Mouse (Mus musculus) bone marrow macrophage, adult 2 months (primary cell): ENCODE data around the gene Gstt1. TPM values are rescaled to one million over a fixed set of nuclear protein-coding genes. Genes with fewer than 3 reads are reported as not detected.

Experiments used
- H3K27ac ChIP-seq: 2 replicates; pipeline ENCODE4 v1.5.1; 2012; ENCODE audit warnings: low read depth, low read length; ENCODE audit not compliant: insufficient read depth
- H3K4me1 ChIP-seq: 2 replicates; pipeline ENCODE4 v1.6.1; 2012; ENCODE audit warnings: low read length; ENCODE audit not compliant: control insufficient read depth, insufficient read depth
- H3K4me3 ChIP-seq: 2 replicates; pipeline ENCODE4 v1.5.1; 2012; ENCODE audit warnings: mild to moderate bottlenecking, low read length, moderate library complexity; ENCODE audit not compliant: insufficient read depth
- CTCF ChIP-seq: IDR thresholded peaks from 2 replicates; pipeline ENCODE4 v1.5.1; 2012; ENCODE audit warnings: low read depth, mild to moderate bottlenecking, low read length, moderate library complexity
- POLR2A ChIP-seq: IDR thresholded peaks from 2 replicates; pipeline ENCODE4 v1.6.1; 2012; ENCODE audit warnings: mild to moderate bottlenecking, low read depth, low read length, borderline replicate concordance
- polyA plus RNA-seq: library from polyadenylated mRNA; stranded (reverse); fragments of >200 nt; gene quantifications from 2 replicates; pipeline ENCODE4 v1.2.4, GENCODE M21; 2012; ENCODE audit not compliant: missing spikeins, insufficient read depth, insufficient read length

Gene Gstt1
- polyA plus RNA-seq, 1 experiment: 4.1 TPM

DNA sequence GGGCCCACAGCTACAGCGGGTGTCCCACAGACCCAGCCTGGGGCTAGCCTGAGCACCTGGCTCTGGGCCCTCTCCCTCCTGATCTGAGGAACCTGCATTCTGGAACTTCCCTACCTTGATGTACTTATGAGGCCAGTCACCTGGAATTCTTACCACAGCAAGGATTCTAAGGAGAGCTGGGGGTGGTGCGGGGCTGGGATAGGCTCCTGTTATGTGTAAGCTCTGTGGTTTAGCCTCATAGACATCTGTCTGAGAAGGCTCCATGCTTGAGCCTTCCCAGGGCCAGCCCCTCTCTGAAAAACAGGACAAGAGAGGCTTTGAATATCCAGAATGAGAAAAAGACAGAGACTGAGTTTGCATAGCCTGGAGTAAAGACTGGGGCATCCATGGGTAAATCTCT lies 24.1 kb upstream of the Gstt1 start, which contains the start of gene Gstt4:
Gene Gstt4 (minus strand): TSS at position 101 of the 400 bp plus-strand sequence.
- Histone ChIP-seq H3K27ac (no peak within 1 kb of the TSS), H3K4me1 (peaks cover 6% of the 10 kb centered on the region), H3K4me3 (no peak within 1 kb of the TSS)
- TF ChIP-seq CTCF (no peak), POLR2A (no peak)

- H3K4me3 ChIP-seq: no peak overlapping the region
These were observed 21.5 kb upstream of the Gstt1 start for GRCm38 (mm10) chr10:75819882-75820281.

DNA sequence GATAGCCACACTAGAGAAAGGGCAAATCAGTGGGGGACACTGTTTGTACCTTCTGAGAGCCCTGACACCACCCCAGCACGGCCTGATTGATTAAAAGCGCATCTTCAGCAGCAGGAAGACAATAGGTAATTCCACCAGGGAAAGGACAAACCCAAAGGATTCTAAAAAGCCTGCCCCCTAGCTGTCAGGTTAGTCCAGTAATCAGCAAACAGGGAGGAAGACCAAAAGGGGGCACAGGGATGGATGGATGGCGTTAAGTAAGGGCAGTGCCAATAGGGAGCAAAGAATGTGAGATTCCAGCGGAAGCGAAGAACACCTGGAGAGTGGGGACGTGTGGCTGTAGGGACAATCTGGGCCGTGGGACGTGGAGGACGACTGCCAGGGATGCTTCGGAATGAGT lies 20.3 kb upstream of the Gstt1 start:
- no peaks in the 10 kb centered on the region for H3K4me1 ChIP-seq
- no peak overlapping the region for H3K27ac ChIP-seq
- no peak for TF ChIP-seq CTCF
- no peak for TF ChIP-seq POLR2A
- H3K4me3 ChIP-seq: no peak overlapping the region

More at GRCm38 (mm10) chr10:75819882-75820281, 21.5 kb upstream of the Gstt1 start:
- Histone ChIP-seq H3K4me1 (no peaks in the 10 kb centered on the region), H3K27ac (no peak overlapping the region)
- TF ChIP-seq CTCF: no peak
- no peak for TF ChIP-seq POLR2A

GRCm38 (mm10) chr10:75804217-75804616 lies 5.8 kb upstream of the Gstt1 start:
- no peak for TF ChIP-seq CTCF
- TF ChIP-seq POLR2A: no peak
- no peak overlapping the region for H3K27ac ChIP-seq
- no peaks in the 10 kb centered on the region for H3K4me1 ChIP-seq
- no peak overlapping the region for H3K4me3 ChIP-seq

GRCm38 (mm10) chr10:75797619-75798175 lies 687 bp downstream of the Gstt1 start:
- Histone ChIP-seq H3K4me3 (peak overlapping the region; percentile 69), H3K27ac (no peak overlapping the region), H3K4me1 (peaks cover 15% of the 10 kb centered on the region)
- no peak for TF ChIP-seq CTCF
- no peak for TF ChIP-seq POLR2A

DNA sequence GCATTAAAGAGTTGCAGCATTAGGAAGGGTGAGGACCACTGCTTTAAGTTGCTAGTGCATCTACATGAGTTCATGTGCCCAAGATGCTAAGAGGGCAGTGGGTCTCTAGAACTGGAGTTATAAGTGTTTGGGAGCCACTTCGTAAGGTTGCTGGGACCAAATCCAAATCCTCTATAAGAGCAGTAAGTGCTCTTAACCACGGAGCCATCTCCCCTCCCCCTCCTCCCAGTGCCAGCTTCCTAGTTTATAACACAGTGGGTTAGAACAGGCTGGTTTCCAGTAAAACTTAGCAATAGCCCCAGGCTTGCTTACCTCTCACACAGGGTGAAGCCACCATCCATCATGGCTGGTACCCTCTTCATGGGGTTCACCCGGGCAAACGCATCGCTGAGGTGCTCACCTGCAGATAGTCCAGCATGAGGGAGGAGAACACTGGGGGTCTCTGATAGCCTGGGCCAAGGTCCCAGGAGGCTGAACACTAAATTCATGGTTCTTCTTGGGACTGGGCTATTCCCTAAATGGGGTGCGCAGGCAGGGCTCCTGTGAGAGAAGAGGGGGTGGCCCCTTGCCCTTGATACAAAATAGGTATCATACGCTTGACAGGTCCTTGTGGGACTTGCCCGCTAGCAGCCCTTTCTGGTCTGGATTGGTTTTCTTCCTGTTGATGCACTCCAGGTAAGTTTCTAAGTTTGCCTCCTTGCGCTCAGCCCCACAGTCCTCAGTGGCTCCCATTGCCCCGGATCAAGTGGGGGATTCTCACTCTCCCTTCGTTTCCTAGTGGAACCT lies 1.5 kb downstream of the Gstt1 start:
- Histone ChIP-seq H3K4me1 (peaks cover 15% of the 10 kb centered on the region), H3K4me3 (0 out of 2 replicates have a peak overlapping the region, but pooled peaks have one; percentile 69), H3K27ac (no peak overlapping the region)
- TF ChIP-seq POLR2A (no peak), CTCF (no peak)

DNA sequence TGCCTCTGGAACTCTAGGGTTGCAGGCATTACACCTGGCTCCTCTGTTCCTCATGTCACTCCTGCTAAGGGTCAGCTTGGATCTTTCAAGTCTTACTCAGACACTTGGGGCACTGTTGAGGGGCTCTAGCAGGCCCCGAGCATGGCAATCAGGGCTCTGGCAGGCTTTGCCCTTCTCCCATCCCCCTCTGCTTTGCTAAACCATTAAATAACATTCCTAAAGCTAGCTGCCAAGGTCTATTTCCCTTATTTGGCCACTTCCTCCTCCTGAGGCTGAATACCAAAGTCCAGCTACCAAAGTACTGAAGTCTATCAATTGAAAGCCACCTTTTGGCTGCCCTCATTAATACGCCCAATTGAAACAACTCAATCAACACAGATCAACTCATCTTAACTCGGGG lies 3.5 kb downstream of the Gstt1 start:
- Histone ChIP-seq H3K4me1 (peaks cover 15% of the 10 kb centered on the region), H3K27ac (no peak overlapping the region), H3K4me3 (no peak overlapping the region)
- TF ChIP-seq POLR2A (no peak), CTCF (no peak)

- no peak for TF ChIP-seq CTCF
- no peak overlapping the region for H3K4me3 ChIP-seq
- no peak overlapping the region for H3K27ac ChIP-seq
- H3K4me1 ChIP-seq: peaks cover 10% of the 10 kb centered on the region
These were observed 7.6 kb downstream of the Gstt1 start for GRCm38 (mm10) chr10:75790773-75791172.

- H3K27ac ChIP-seq: no peak overlapping the region
- no peak for TF ChIP-seq CTCF
- no peak for TF ChIP-seq POLR2A
These were observed 8.5 kb downstream of the Gstt1 start for GRCm38 (mm10) chr10:75789841-75790240.

GRCm38 (mm10) chr10:75789081-75789735 lies 9.2 kb downstream of the Gstt1 start:
- Histone ChIP-seq H3K27ac (no peak overlapping the region), H3K4me1 (peaks cover under 1% of the 10 kb centered on the region; the same call in 1 of the 2 replicates), H3K4me3 (no peak overlapping the region)
- TF ChIP-seq CTCF: no peak
- no peak for TF ChIP-seq POLR2A

More at GRCm38 (mm10) chr10:75789841-75790240, 8.5 kb downstream of the Gstt1 start:
- Histone ChIP-seq H3K4me3 (no peak overlapping the region), H3K4me1 (peaks cover 5% of the 10 kb centered on the region)
